Mouse (Mus musculus): ENCODE results near the gene Amd1. TPM values are rescaled to one million over a fixed set of nuclear protein-coding genes. Genes with fewer than 3 reads are reported as not detected.

Amd1 gene
- polyA plus RNA-seq, 1 experiment from 2014 or later = 84.4 TPM

DNA sequence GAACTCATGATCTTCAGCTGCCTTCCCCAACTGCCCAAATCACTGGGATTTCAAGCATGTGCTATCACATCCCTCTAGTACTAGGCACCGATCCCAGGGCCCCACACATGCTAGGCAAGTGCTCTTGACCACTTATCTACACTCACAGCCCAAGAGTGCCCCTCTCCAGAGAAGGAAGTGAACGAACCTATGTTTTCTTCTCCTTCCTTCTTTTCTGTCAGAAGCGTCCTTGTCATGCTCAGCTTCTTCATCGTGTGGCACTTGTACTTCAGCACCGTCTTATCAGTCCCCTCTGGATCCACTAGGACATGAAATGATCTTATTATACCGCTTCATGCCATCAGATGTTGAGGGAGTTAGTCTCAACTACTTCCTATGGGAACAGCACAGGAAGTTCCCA lies 51.0 kb downstream of the Amd1 start:
- no peaks in the 10 kb centered on the region for H3K27me3 ChIP-seq (ENCODE audit: control insufficient read depth, insufficient read depth, low read length)
- H3K9me3 ChIP-seq (ENCODE audit: control insufficient read depth, low read depth, low read length) = no peaks in the 10 kb centered on the region
- ATAC-seq (ENCODE audit: insufficient number of reproducible peaks, insufficient read depth, low FRiP score, low read depth) = no peak
- H3K4me1 ChIP-seq (ENCODE audit: control insufficient read depth, insufficient read depth, low read length) = peaks cover 4% of the 10 kb centered on the region; the same call in 1 of the 2 replicates
- no peak overlapping the region for H3K9ac ChIP-seq (replicated peaks; ENCODE audit: low read depth, low read length)
- peaks cover 39% of the 10 kb centered on the region for H3K36me3 ChIP-seq (ENCODE audit: control insufficient read depth, insufficient read depth, low read length)
- no peak overlapping the region for H3K27ac ChIP-seq (ENCODE audit: low read length)
- no peak overlapping the region for H3K4me2 ChIP-seq (replicated peaks; ENCODE audit: low read depth, low read length)
- no peak overlapping the region for H3K4me3 ChIP-seq (ENCODE audit: low read depth, low read length)
- WGBS = 84% methylated on average over 6 of the region's 6 CpGs

DNA sequence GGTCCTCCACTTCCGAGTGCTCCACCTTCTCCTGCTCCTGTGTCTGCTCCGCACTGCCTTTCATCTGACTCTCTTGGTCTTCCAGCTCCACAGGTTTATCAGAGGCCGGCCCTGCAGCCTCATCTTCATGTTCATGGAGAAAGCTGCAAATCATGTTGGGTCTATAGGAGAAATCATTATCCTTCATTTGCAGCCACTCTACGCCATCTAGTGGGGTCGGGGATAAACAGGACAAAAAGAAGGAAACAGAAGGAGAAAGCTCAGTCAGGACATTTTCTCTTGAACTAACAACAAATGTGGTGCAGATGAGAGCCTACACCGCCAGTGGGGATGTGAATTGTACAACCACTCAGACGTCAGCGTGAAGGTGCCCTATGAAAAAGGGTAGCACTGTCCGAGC lies 52.4 kb downstream of the Amd1 start:
- no peak overlapping the region for H3K27ac ChIP-seq (ENCODE audit: low read length)
- 87% methylated on average over 9 of the region's 9 CpGs for WGBS
- H3K9ac ChIP-seq (replicated peaks; ENCODE audit: low read depth, low read length) = no peak overlapping the region
- peaks cover 4% of the 10 kb centered on the region; the same call in 1 of the 2 replicates for H3K4me1 ChIP-seq (ENCODE audit: control insufficient read depth, insufficient read depth, low read length)
- no peaks in the 10 kb centered on the region for H3K27me3 ChIP-seq (ENCODE audit: control insufficient read depth, insufficient read depth, low read length)
- H3K9me3 ChIP-seq (ENCODE audit: control insufficient read depth, low read depth, low read length) = no peaks in the 10 kb centered on the region
- no peak for ATAC-seq (ENCODE audit: insufficient number of reproducible peaks, insufficient read depth, low FRiP score, low read depth)
- no peak overlapping the region for H3K4me2 ChIP-seq (replicated peaks; ENCODE audit: low read depth, low read length)
- H3K4me3 ChIP-seq (ENCODE audit: low read depth, low read length) = no peak overlapping the region
- peaks cover 39% of the 10 kb centered on the region for H3K36me3 ChIP-seq (ENCODE audit: control insufficient read depth, insufficient read depth, low read length)

DNA sequence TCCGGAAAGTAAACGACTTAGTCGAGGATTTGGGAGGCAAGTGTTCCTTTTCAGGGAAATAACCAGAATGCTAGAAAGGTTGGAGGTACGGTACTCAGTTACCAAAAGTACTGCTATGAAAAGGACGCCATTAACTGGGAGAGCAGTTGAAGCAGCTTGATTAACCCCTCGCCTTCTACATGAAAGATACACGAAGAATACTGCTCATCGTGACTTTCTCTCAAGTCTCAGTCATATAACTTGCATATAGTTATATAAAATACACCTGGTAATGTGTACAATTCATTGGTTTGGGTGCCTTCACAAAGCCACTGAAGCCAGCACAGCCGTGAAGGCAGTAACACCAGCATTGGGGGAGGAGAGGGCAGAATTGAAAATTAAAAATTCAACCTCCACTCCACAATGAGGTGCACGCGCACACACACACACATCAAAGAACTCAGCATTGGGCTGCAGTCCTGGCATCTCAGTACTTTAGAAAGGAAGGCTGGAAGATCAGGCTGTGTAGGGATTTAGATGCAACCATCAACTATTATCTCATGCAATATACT lies 54.7 kb downstream of the Amd1 start:
- no peak overlapping the region for H3K9ac ChIP-seq (replicated peaks; ENCODE audit: low read depth, low read length)
- H3K9me3 ChIP-seq (ENCODE audit: control insufficient read depth, low read depth, low read length) = no peaks in the 10 kb centered on the region
- H3K4me2 ChIP-seq (replicated peaks; ENCODE audit: low read depth, low read length) = peak overlapping the region; percentile 45
- WGBS = 34% methylated on average over 11 of the region's 11 CpGs
- 0 out of 2 replicates have a peak, but pooled peaks have one; percentile 26 for ATAC-seq (ENCODE audit: insufficient number of reproducible peaks, insufficient read depth, low FRiP score, low read depth)
- no peaks in the 10 kb centered on the region for H3K27me3 ChIP-seq (ENCODE audit: control insufficient read depth, insufficient read depth, low read length)
- H3K36me3 ChIP-seq (ENCODE audit: control insufficient read depth, insufficient read depth, low read length) = peaks cover 45% of the 10 kb centered on the region
- 0 out of 2 replicates have a peak overlapping the region, but pooled peaks have one; percentile 6 for H3K27ac ChIP-seq (ENCODE audit: low read length)
- H3K4me3 ChIP-seq (ENCODE audit: low read depth, low read length) = peak overlapping the region; percentile 68
- peaks cover 4% of the 10 kb centered on the region; the same call in 1 of the 2 replicates for H3K4me1 ChIP-seq (ENCODE audit: control insufficient read depth, insufficient read depth, low read length)

DNA sequence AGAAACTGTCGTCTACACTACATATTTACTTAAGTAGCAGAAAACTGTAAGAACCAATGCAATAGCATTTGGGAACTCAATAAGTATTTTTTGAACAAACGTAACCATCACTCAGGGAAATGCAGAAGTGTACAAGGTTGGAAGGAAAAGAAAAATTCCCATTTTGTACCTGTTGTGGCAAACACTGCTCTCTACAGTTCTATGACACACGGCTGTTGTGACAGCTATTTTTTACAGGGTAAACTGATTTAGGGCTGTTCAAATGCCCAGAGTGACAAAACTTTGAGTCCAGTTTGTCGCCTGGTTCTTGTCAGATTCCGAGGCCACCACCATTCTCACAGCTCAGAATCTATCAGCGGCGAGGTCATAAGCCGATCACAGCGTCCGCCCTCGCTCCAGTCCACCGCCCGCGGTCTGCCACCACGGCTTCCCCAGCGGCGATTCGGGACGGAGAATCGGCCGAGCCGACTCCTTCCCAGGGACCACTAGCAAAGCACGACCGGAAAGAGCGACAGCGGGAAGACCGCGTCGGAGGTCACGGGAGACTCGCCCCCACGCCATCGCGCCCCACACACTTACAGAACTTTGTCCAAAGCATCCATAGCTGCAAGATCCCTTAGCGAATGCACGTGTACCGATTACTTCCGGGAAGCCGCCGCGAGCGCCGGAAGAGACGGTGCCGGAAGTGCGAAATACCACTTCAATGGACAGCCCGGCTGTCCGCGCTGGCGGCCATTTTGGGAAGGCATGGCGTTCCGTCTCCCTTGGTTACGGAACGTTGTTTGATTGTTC lies 55.4 kb downstream of the Amd1 start, which contains the start of gene Rpf2:
Gene Rpf2, minus strand, starts transcription at position 663 of the 792 bp plus-strand sequence.
- peak within 1 kb of the TSS; percentile 49; the same call in 1 of the 2 replicates for H3K27ac ChIP-seq (ENCODE audit: low read length)
- H3K36me3 ChIP-seq (ENCODE audit: control insufficient read depth, insufficient read depth, low read length) = peaks cover 45% of the 10 kb centered on the region
- peaks cover 4% of the 10 kb centered on the region; the same call in 1 of the 2 replicates for H3K4me1 ChIP-seq (ENCODE audit: control insufficient read depth, insufficient read depth, low read length)
- 1% methylated on average over 54 of the region's 54 CpGs for WGBS
- H3K9ac ChIP-seq (replicated peaks; ENCODE audit: low read depth, low read length) = peak within 1 kb of the TSS; percentile 44
- peak within 1 kb of the TSS; percentile 59 for H3K4me2 ChIP-seq (replicated peaks; ENCODE audit: low read depth, low read length)
- H3K4me3 ChIP-seq (ENCODE audit: low read depth, low read length) = peak within 1 kb of the TSS; percentile 68
- no peaks in the 10 kb centered on the region for H3K27me3 ChIP-seq (ENCODE audit: control insufficient read depth, insufficient read depth, low read length)
- no peaks in the 10 kb centered on the region for H3K9me3 ChIP-seq (ENCODE audit: control insufficient read depth, low read depth, low read length)
- peak; percentile 91 for ATAC-seq (ENCODE audit: insufficient number of reproducible peaks, insufficient read depth, low FRiP score, low read depth)

DNA sequence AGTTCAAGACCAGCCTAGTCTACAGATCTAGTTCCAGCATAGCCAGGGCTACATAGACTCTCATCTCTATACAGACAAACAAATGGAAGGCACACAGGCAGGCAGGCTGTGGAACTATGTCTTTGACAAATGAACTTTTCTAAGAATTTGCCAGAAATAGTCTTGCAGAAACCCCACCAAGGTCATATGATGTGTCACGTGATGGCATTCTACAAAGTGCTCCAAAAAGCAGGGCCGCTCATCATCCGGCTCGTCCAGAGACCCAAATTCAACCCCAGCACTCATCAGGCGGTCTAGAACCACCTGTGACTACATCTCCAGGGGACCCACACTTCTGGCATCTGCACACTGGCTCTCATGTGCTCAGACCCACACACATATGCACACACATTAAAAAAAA lies 64.2 kb downstream of the Amd1 start:
- no peak overlapping the region for H3K27ac ChIP-seq (ENCODE audit: low read length)
- H3K4me2 ChIP-seq (replicated peaks; ENCODE audit: low read depth, low read length) = no peak overlapping the region
- no peak for ATAC-seq (ENCODE audit: insufficient number of reproducible peaks, insufficient read depth, low FRiP score, low read depth)
- H3K9me3 ChIP-seq (ENCODE audit: control insufficient read depth, low read depth, low read length) = no peaks in the 10 kb centered on the region
- no peak overlapping the region for H3K9ac ChIP-seq (replicated peaks; ENCODE audit: low read depth, low read length)
- H3K36me3 ChIP-seq (ENCODE audit: control insufficient read depth, insufficient read depth, low read length) = peaks cover 34% of the 10 kb centered on the region
- WGBS = 95% methylated on average over 5 of the region's 5 CpGs
- no peak overlapping the region for H3K4me3 ChIP-seq (ENCODE audit: low read depth, low read length)
- H3K4me1 ChIP-seq (ENCODE audit: control insufficient read depth, insufficient read depth, low read length) = no peaks in the 10 kb centered on the region
- no peaks in the 10 kb centered on the region for H3K27me3 ChIP-seq (ENCODE audit: control insufficient read depth, insufficient read depth, low read length)

Other genes with a start within 250 kb of the Amd1 start
- 9.2 and 10.3 TPM in 2 replicates for gene Slc16a10, start 159.9 kb downstream of the Amd1 start, polyA plus RNA-seq (2014; fragmentation: Nextera tagmentation; extraction: Ambion mirVana)
- 54.3 and 57.5 TPM in 2 replicates for gene Rpf2, start 55.1 kb downstream of the Amd1 start, polyA plus RNA-seq (2014; fragmentation: Nextera tagmentation; extraction: Ambion mirVana)
- gene Gtf3c6, start 44.1 kb downstream of the Amd1 start, polyA plus RNA-seq (2014; fragmentation: Nextera tagmentation; extraction: Ambion mirVana) = 95.6 and 101 TPM in 2 replicates
- gene Cdk19, start 37.4 kb upstream of the Amd1 start, polyA plus RNA-seq (2014; fragmentation: Nextera tagmentation; extraction: Ambion mirVana) = 11.1 and 11.9 TPM in 2 replicates

All from stomach, embryonic 14.5 days (tissue).